Comparison of ENCODE assay signal across 13 mouse cellular contexts in the genomic region with DNA sequence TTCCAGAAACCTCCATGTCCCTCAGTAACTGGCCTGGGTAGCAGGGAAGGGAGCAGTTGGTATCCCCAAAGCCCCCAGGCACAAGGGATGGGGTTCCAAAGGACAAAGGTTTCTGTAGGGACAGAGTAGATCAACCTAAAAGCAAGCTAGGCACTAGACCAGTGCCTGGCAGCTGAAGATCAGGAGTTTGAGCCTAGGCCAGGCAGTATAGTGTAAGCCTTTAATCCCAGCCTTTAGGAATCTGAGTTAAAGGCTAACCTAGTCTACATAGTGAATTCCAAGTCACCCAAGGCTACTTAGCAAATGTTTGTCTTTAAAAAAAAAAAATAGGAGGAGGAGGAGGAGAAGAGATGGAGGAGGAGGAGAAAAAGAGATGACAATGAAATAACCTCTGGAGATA. TPM values are rescaled to one million over a fixed set of nuclear protein-coding genes. Genes with fewer than 3 reads are reported as not detected.
A peak's percentile ranks its signal among the peaks of the same experiment; 100 is the strongest.
DNase-seq lines count a peak whose midpoint lies in the region; ATAC-seq lines count a peak whose summit lies in the region.
"Had no signal": no experiment of that assay in that cellular context is flagged by ENCODE, and none has a peak within 500 bp of the region (broad histone marks: within the 10 kb centered on the region; RNA-seq: fewer than 3 reads in every experiment).

No protein-coding gene starts in this region.

- intact Hi-C loops in left cerebral cortex, postnatal 25 days (cut with DNase I): no loop called here

- no peaks in the 10 kb centered on the region for H3K27me3 ChIP-seq in heart, embryonic 15.5 days
- no peaks in the 10 kb centered on the region for H3K27me3 ChIP-seq in liver, embryonic 11.5 days (replicated peaks; ENCODE audit: control insufficient read depth, insufficient read depth, low read length)
- no peaks in the 10 kb centered on the region for H3K27me3 ChIP-seq in liver, embryonic 12.5 days (replicated peaks)
- no peaks in the 10 kb centered on the region for H3K27me3 ChIP-seq in embryonic facial prominence, embryonic 10.5 days (replicated peaks; ENCODE audit: low read depth, poor library complexity, severe bottlenecking)
- H3K27me3 ChIP-seq in limb, embryonic 10.5 days (ENCODE audit: low read depth, poor library complexity, severe bottlenecking): no peaks in the 10 kb centered on the region
- H3K27me3 ChIP-seq: lung, embryonic 15.5 days; Patski had no signal

- peaks cover 93% of the 10 kb centered on the region for H3K4me1 ChIP-seq in heart, embryonic 15.5 days (replicated peaks)
- H3K4me1 ChIP-seq in liver, embryonic 11.5 days (replicated peaks; ENCODE audit: control insufficient read depth, insufficient read depth, low read length): peaks cover 80% of the 10 kb centered on the region
- H3K4me1 ChIP-seq in liver, embryonic 12.5 days: peaks cover 90% of the 10 kb centered on the region
- peaks cover 99% of the 10 kb centered on the region for H3K4me1 ChIP-seq in embryonic facial prominence, embryonic 10.5 days
- H3K4me1 ChIP-seq in limb, embryonic 10.5 days: peaks cover 87% of the 10 kb centered on the region

- no peak overlapping the region for H3K4me3 ChIP-seq in heart, embryonic 15.5 days
- no peak overlapping the region for H3K4me3 ChIP-seq in liver, embryonic 11.5 days (ENCODE audit: low read depth, low read length)
- no peak overlapping the region for H3K4me3 ChIP-seq in liver, embryonic 12.5 days
- peak overlapping the region; percentile 32; the same call in 1 of the 2 replicates for H3K4me3 ChIP-seq in embryonic facial prominence, embryonic 10.5 days
- H3K4me3 ChIP-seq in limb, embryonic 10.5 days: no peak overlapping the region
- H3K4me3 ChIP-seq: lung, embryonic 15.5 days had no signal

- no peaks in the 10 kb centered on the region for H3K9me3 ChIP-seq in heart, embryonic 15.5 days (replicated peaks)
- H3K9me3 ChIP-seq in liver, embryonic 11.5 days (ENCODE audit: control insufficient read depth, low read length): no peaks in the 10 kb centered on the region
- no peaks in the 10 kb centered on the region for H3K9me3 ChIP-seq in liver, embryonic 12.5 days (replicated peaks)
- H3K9me3 ChIP-seq in embryonic facial prominence, embryonic 10.5 days: no peaks in the 10 kb centered on the region
- no peaks in the 10 kb centered on the region for H3K9me3 ChIP-seq in limb, embryonic 10.5 days (replicated peaks)
- H3K9me3 ChIP-seq: lung, embryonic 15.5 days had no signal

- no peak overlapping the region for H3K4me2 ChIP-seq in heart, embryonic 15.5 days
- H3K4me2 ChIP-seq in liver, embryonic 11.5 days: peak overlapping the region; percentile 1; the same call in 1 of the 2 replicates
- no peak overlapping the region for H3K4me2 ChIP-seq in liver, embryonic 12.5 days
- H3K4me2 ChIP-seq: lung, embryonic 15.5 days had no signal

- DNase-seq in heart, adult 8-10 months (ENCODE audit: low spot score): no peak
- DNase-seq in liver, embryonic 11.5 days (ENCODE audit: low spot score): no peak
- DNase-seq in embryonic facial prominence, embryonic 10.5 days (ENCODE audit: low spot score): no peak
- DNase-seq in limb, embryonic 10.5 days (ENCODE audit: low spot score): no peak
- no peak for DNase-seq in thymus, postnatal 10 days (ENCODE audit: low spot score in 2 of 2)
- no peak for DNase-seq in left cerebral cortex, postnatal 25 days (ENCODE audit: low spot score in 2 of 2)
- DNase-seq: kidney, postnatal 4 days; midbrain, embryonic 14.5 days; right cerebral cortex, postnatal 14 days had no signal

- no peak for ATAC-seq in heart, embryonic 15.5 days (replicated peaks; ENCODE audit: insufficient number of reproducible peaks, insufficient read depth, low FRiP score, low read depth)
- no peak for ATAC-seq in liver, embryonic 11.5 days (replicated peaks; ENCODE audit: low FRiP score)
- ATAC-seq in liver, embryonic 12.5 days: no peak
- ATAC-seq: Patski had no signal

- 0 out of 2 replicates have a peak overlapping the region, but pooled peaks have one; percentile 3 for H3K9ac ChIP-seq in heart, embryonic 15.5 days
- H3K9ac ChIP-seq in liver, embryonic 11.5 days (ENCODE audit: low read depth, low read length): no peak overlapping the region
- H3K9ac ChIP-seq in liver, embryonic 12.5 days: no peak overlapping the region
- H3K9ac ChIP-seq: lung, embryonic 15.5 days had no signal

- H3K27ac ChIP-seq in heart, embryonic 15.5 days: no peak overlapping the region; the same call in 1 of the 2 replicates
- H3K27ac ChIP-seq in liver, embryonic 11.5 days (ENCODE audit: low read depth, low read length): no peak overlapping the region
- no peak overlapping the region for H3K27ac ChIP-seq in liver, embryonic 12.5 days
- peak overlapping the region; percentile 72 for H3K27ac ChIP-seq in embryonic facial prominence, embryonic 10.5 days (replicated peaks)
- peak overlapping the region; percentile 79 for H3K27ac ChIP-seq in limb, embryonic 10.5 days
- H3K27ac ChIP-seq: lung, embryonic 15.5 days had no signal

- no peaks in the 10 kb centered on the region for H3K36me3 ChIP-seq in heart, embryonic 15.5 days
- no peaks in the 10 kb centered on the region for H3K36me3 ChIP-seq in liver, embryonic 11.5 days (ENCODE audit: control insufficient read depth, insufficient read depth, low read length)
- H3K36me3 ChIP-seq in liver, embryonic 12.5 days: no peaks in the 10 kb centered on the region
- H3K36me3 ChIP-seq in embryonic facial prominence, embryonic 10.5 days (replicated peaks): peaks cover 22% of the 10 kb centered on the region
- peaks cover 20% of the 10 kb centered on the region for H3K36me3 ChIP-seq in limb, embryonic 10.5 days
- H3K36me3 ChIP-seq: lung, embryonic 15.5 days had no signal

RNA-seq across cellular contexts. Expression of a gene that starts 33.6 kb away (rescaled TPM):
- polyA plus RNA-seq in heart, embryonic 15.5 days (2015; fragmentation: Nextera tagmentation; extraction: Ambion mirVana): 11.0 and 13.6 TPM in 2 replicates
- 10 to 100 TPM; 44.5 to 53.3 (median 49.0) TPM for total RNA-seq in heart, adult 8-10 months (2022)
- polyA plus RNA-seq in liver, embryonic 11.5 days (2014; fragmentation: Nextera tagmentation; extraction: Ambion mirVana): 8.2 and 9.8 TPM in 2 replicates
- 3.5 and 3.8 TPM in 2 replicates for polyA plus RNA-seq in liver, embryonic 12.5 days (2016; fragmentation: Nextera tagmentation; extraction: Ambion mirVana)
- 8.5 and 10.7 TPM in 2 replicates for polyA plus RNA-seq in embryonic facial prominence, embryonic 10.5 days (2016; fragmentation: Nextera tagmentation; extraction: Ambion mirVana)
- 9.6 and 10.6 TPM in 2 replicates for polyA plus RNA-seq in limb, embryonic 10.5 days (2016; fragmentation: Nextera tagmentation; extraction: Ambion mirVana)
- total RNA-seq in left cerebral cortex, postnatal 25 days (2021): 100 to 1,000 TPM; 111 to 112 TPM

Comparison
In these comparisons a context has a peak if more than half of its experiments do, and no peak if none do; other contexts are left out.
1. H3K27ac ChIP-seq: peak in embryonic facial prominence, embryonic 10.5 days (single experiment) and limb, embryonic 10.5 days (single experiment); none in heart, embryonic 15.5 days (single experiment), liver, embryonic 11.5 days (single experiment) and liver, embryonic 12.5 days (single experiment).